Mouse (Mus musculus): Measurements from ENCODE around the gene Ccdc63. TPM values are rescaled to one million over a fixed set of nuclear protein-coding genes. Genes with fewer than 3 reads are reported as not detected.
"Not testable (repeated sequence)": the region's sequence is repeated elsewhere in the genome, so short reads cannot be mapped to it uniquely, and the experiment has no call there.

The Ccdc63 gene
- total and polyA plus RNA-seq, 2 experiments from 2014 or later: not detected

GRCm38 (mm10) chr5:122156486-122156885 is 15.9 kb upstream of the Ccdc63 start:
- DNase-seq (ENCODE audit: low spot score): no peak
- no peaks in the 10 kb centered on the region for H3K9me3 ChIP-seq (ENCODE audit: low read length)
- H3K36me3 ChIP-seq (ENCODE audit: insufficient read depth, low read length): no peaks in the 10 kb centered on the region
- H3K27me3 ChIP-seq (ENCODE audit: insufficient read depth, low read length): no peaks in the 10 kb centered on the region
- no peak overlapping the region for H3K27ac ChIP-seq (ENCODE audit: low read depth, low read length)
- ATAC-seq (ENCODE audit: low FRiP score): no peak
- no peak overlapping the region for H3K4me2 ChIP-seq (ENCODE audit: low read depth, low read length, poor library complexity, severe bottlenecking)
- 88% methylated on average over 2 of the region's 2 CpGs for WGBS
- H3K4me1 ChIP-seq (ENCODE audit: insufficient read depth, low read length): peaks cover 13% of the 10 kb centered on the region
- H3K4me3 ChIP-seq (ENCODE audit: low read depth, low read length): no peak overlapping the region
- TF ChIP-seq CTCF (IDR thresholded peaks at IDR 0.05): no peak
- H3K9ac ChIP-seq (replicated peaks; ENCODE audit: low read length, poor library complexity, severe bottlenecking): no peak overlapping the region

GRCm38 (mm10) chr5:122155613-122156012 is 15.0 kb upstream of the Ccdc63 start:
- DNase-seq (ENCODE audit: low spot score) (no peak), ATAC-seq (ENCODE audit: low FRiP score) (no peak)
- H3K4me3 ChIP-seq (ENCODE audit: low read depth, low read length): no peak overlapping the region

DNA sequence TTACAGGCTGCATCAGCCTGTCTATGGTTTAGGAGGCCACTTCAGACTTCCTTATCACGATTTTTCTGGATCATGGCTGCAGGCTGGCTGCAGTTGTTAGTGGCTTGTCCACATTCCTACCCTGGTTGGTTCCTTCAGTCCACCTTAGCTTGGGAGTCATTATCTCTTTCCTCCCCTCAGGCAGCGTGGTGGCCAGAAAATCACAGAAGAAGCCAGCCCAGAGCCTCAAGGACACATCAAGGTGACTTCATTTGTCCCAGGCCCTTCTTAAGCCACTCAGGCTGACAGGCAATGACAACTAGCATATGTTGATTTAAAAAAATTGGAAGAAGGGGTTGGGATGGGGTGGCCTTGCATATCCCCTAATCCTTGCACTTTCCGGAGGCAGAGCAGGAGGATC is 14.2 kb upstream of the Ccdc63 start:
- H3K9ac ChIP-seq (replicated peaks; ENCODE audit: low read length, poor library complexity, severe bottlenecking): no peak overlapping the region
- H3K4me3 ChIP-seq (ENCODE audit: low read depth, low read length): no peak overlapping the region
- no peak for DNase-seq (ENCODE audit: low spot score)
- H3K4me1 ChIP-seq (ENCODE audit: insufficient read depth, low read length): peaks cover under 1% of the 10 kb centered on the region; the same call in 1 of the 2 replicates
- no peak overlapping the region for H3K4me2 ChIP-seq (ENCODE audit: low read depth, low read length, poor library complexity, severe bottlenecking)
- TF ChIP-seq CTCF (IDR thresholded peaks at IDR 0.05): no peak
- H3K36me3 ChIP-seq (ENCODE audit: insufficient read depth, low read length): no peaks in the 10 kb centered on the region
- ATAC-seq (ENCODE audit: low FRiP score): no peak
- WGBS: 80% methylated on average over 3 of the region's 3 CpGs
- H3K27ac ChIP-seq (ENCODE audit: low read depth, low read length): no peak overlapping the region
- no peaks in the 10 kb centered on the region for H3K27me3 ChIP-seq (ENCODE audit: insufficient read depth, low read length)
- no peaks in the 10 kb centered on the region for H3K9me3 ChIP-seq (ENCODE audit: low read length)

More at GRCm38 (mm10) chr5:122155613-122156012, 15.0 kb upstream of the Ccdc63 start:
- H3K27me3 ChIP-seq (ENCODE audit: insufficient read depth, low read length): no peaks in the 10 kb centered on the region
- H3K4me1 ChIP-seq (ENCODE audit: insufficient read depth, low read length): peaks cover 7% of the 10 kb centered on the region
- no peak for TF ChIP-seq CTCF (IDR thresholded peaks at IDR 0.05)
- no peaks in the 10 kb centered on the region for H3K36me3 ChIP-seq (ENCODE audit: insufficient read depth, low read length)
- no peak overlapping the region for H3K9ac ChIP-seq (replicated peaks; ENCODE audit: low read length, poor library complexity, severe bottlenecking)
- H3K9me3 ChIP-seq (ENCODE audit: low read length): no peaks in the 10 kb centered on the region
- no peak overlapping the region for H3K4me2 ChIP-seq (ENCODE audit: low read depth, low read length, poor library complexity, severe bottlenecking)
- H3K27ac ChIP-seq (ENCODE audit: low read depth, low read length): no peak overlapping the region

- Histone ChIP-seq H3K4me1 (ENCODE audit: insufficient read depth, low read length) (no peaks in the 10 kb centered on the region), H3K9me3 (ENCODE audit: low read length) (no peaks in the 10 kb centered on the region), H3K9ac (replicated peaks; ENCODE audit: low read length, poor library complexity, severe bottlenecking) (no peak overlapping the region), H3K4me3 (ENCODE audit: low read depth, low read length) (no peak overlapping the region), H3K36me3 (ENCODE audit: insufficient read depth, low read length) (no peaks in the 10 kb centered on the region), H3K4me2 (ENCODE audit: low read depth, low read length, poor library complexity, severe bottlenecking) (no peak overlapping the region), H3K27ac (ENCODE audit: low read depth, low read length) (no peak overlapping the region), H3K27me3 (ENCODE audit: insufficient read depth, low read length) (no peaks in the 10 kb centered on the region)
- WGBS: 29% methylated on average over 11 of the region's 14 CpGs
- ATAC-seq (ENCODE audit: low FRiP score) (no peak), DNase-seq (ENCODE audit: low spot score) (no peak)
- no peak for TF ChIP-seq CTCF (IDR thresholded peaks at IDR 0.05)
Measured at GRCm38 (mm10) chr5:122154006-122154405, 13.4 kb upstream of the Ccdc63 start.

GRCm38 (mm10) chr5:122152508-122152907 is 11.9 kb upstream of the Ccdc63 start:
- not testable (repeated sequence) for DNase-seq (ENCODE audit: low spot score); H3K4me1 ChIP-seq (ENCODE audit: insufficient read depth, low read length); H3K4me3 ChIP-seq (ENCODE audit: low read depth, low read length); H3K4me2 ChIP-seq (ENCODE audit: low read depth, low read length, poor library complexity, severe bottlenecking); H3K9ac ChIP-seq (replicated peaks; ENCODE audit: low read length, poor library complexity, severe bottlenecking); H3K9me3 ChIP-seq (ENCODE audit: low read length); H3K27me3 ChIP-seq (ENCODE audit: insufficient read depth, low read length); H3K27ac ChIP-seq (ENCODE audit: low read depth, low read length); H3K36me3 ChIP-seq (ENCODE audit: insufficient read depth, low read length); ATAC-seq (ENCODE audit: low FRiP score)
- 80% methylated on average over 5 of the region's 5 CpGs for WGBS

DNA sequence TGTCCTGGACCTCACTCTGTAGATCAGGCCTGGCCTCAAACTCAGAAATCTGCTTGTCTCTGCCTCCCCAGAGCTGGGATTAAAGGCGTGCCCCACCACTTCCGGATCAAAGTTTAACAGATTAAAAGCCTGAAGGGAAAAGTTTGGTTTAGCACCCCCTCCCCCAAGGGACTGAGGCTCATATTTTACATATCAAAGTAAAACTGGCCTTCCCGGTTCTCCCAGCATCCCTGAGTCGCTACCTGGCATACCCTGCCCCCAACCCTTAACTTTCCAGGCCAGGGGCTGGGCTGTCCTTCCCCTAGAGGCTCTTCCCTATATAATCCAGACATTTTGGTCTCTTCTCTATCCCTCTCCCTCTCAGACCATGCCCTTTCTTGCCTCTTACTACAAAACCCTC is 8.6 kb upstream of the Ccdc63 start:
- ATAC-seq (ENCODE audit: low FRiP score): no peak

More for the DNA sequence above, 8.6 kb upstream of the Ccdc63 start:
- H3K27ac ChIP-seq (ENCODE audit: low read depth, low read length): no peak overlapping the region
- H3K4me2 ChIP-seq (ENCODE audit: low read depth, low read length, poor library complexity, severe bottlenecking): no peak overlapping the region
- H3K9me3 ChIP-seq (ENCODE audit: low read length): no peaks in the 10 kb centered on the region
- no peaks in the 10 kb centered on the region for H3K27me3 ChIP-seq (ENCODE audit: insufficient read depth, low read length)
- H3K9ac ChIP-seq (replicated peaks; ENCODE audit: low read length, poor library complexity, severe bottlenecking): no peak overlapping the region
- no peak for TF ChIP-seq CTCF (IDR thresholded peaks at IDR 0.05)
- H3K36me3 ChIP-seq (ENCODE audit: insufficient read depth, low read length): no peaks in the 10 kb centered on the region
- H3K4me3 ChIP-seq (ENCODE audit: low read depth, low read length): no peak overlapping the region
- H3K4me1 ChIP-seq (ENCODE audit: insufficient read depth, low read length): no peaks in the 10 kb centered on the region
- no peak for DNase-seq (ENCODE audit: low spot score)
- WGBS: 41% methylated on average over 4 of the region's 4 CpGs

All from midbrain, postnatal 0 days (tissue).